22 mouse cellular contexts compared by ENCODE assay signal in genomic region chr5:88862794-88863193, GRCm38 (mm10). TPM values are rescaled to one million over a fixed set of nuclear protein-coding genes. Genes with fewer than 3 reads are reported as not detected.
A peak's percentile ranks its signal among the peaks of the same experiment; 100 is the strongest.
DNase-seq lines count a peak whose midpoint lies in the region; ATAC-seq lines count a peak whose summit lies in the region.
"Had no signal": no experiment of that assay in that cellular context is flagged by ENCODE, and none has a peak within 500 bp of the region (broad histone marks: within the 10 kb centered on the region; RNA-seq: fewer than 3 reads in every experiment).

No protein-coding gene starts in this region.

- 93% methylated on average over 2 of the region's 2 CpGs for WGBS in forebrain, embryonic 11.5 days
- 98% methylated on average over 2 of the region's 2 CpGs for WGBS in forebrain, embryonic 16.5 days
- 90% methylated on average over 2 of the region's 2 CpGs for WGBS in heart, embryonic 14.5 days
- 98% methylated on average over 2 of the region's 2 CpGs for WGBS in hindbrain, embryonic 14.5 days
- 90% methylated on average over 2 of the region's 2 CpGs for WGBS in hindbrain, embryonic 10.5 days
- 93% methylated on average over 2 of the region's 2 CpGs for WGBS in midbrain, embryonic 12.5 days
- WGBS in midbrain, embryonic 15.5 days: 93% methylated on average over 2 of the region's 2 CpGs

- no peaks in the 10 kb centered on the region for H3K27me3 ChIP-seq in forebrain, embryonic 11.5 days (ENCODE audit: control insufficient read depth, insufficient read depth, low read length)
- no peaks in the 10 kb centered on the region for H3K27me3 ChIP-seq in forebrain, embryonic 16.5 days (replicated peaks; ENCODE audit: control insufficient read depth, insufficient read depth, low read length)
- no peaks in the 10 kb centered on the region for H3K27me3 ChIP-seq in heart, embryonic 14.5 days (ENCODE audit: control insufficient read depth, insufficient read depth, low read length)
- H3K27me3 ChIP-seq in hindbrain, embryonic 14.5 days (ENCODE audit: control insufficient read depth, insufficient read depth, low read length): no peaks in the 10 kb centered on the region
- no peaks in the 10 kb centered on the region for H3K27me3 ChIP-seq in hindbrain, embryonic 10.5 days (ENCODE audit: insufficient read depth, poor library complexity, severe bottlenecking)
- no peaks in the 10 kb centered on the region for H3K27me3 ChIP-seq in midbrain, embryonic 12.5 days
- no peaks in the 10 kb centered on the region for H3K27me3 ChIP-seq in midbrain, embryonic 15.5 days (replicated peaks)
- H3K27me3 ChIP-seq: CH12.LX; embryonic facial prominence, embryonic 12.5 days; forebrain, embryonic 15.5 days; heart, embryonic 15.5 days had no signal

- no peaks in the 10 kb centered on the region for H3K9me3 ChIP-seq in forebrain, embryonic 11.5 days (ENCODE audit: control insufficient read depth, low read length)
- no peaks in the 10 kb centered on the region for H3K9me3 ChIP-seq in forebrain, embryonic 16.5 days (ENCODE audit: control insufficient read depth, low read length)
- no peaks in the 10 kb centered on the region for H3K9me3 ChIP-seq in heart, embryonic 14.5 days (ENCODE audit: control insufficient read depth, low read length)
- H3K9me3 ChIP-seq in hindbrain, embryonic 14.5 days (ENCODE audit: control insufficient read depth, low read length): no peaks in the 10 kb centered on the region
- H3K9me3 ChIP-seq in hindbrain, embryonic 10.5 days: no peaks in the 10 kb centered on the region
- H3K9me3 ChIP-seq in midbrain, embryonic 12.5 days: no peaks in the 10 kb centered on the region
- no peaks in the 10 kb centered on the region for H3K9me3 ChIP-seq in midbrain, embryonic 15.5 days
- H3K9me3 ChIP-seq: embryonic facial prominence, embryonic 12.5 days; forebrain, embryonic 15.5 days; G1E; heart, embryonic 15.5 days had no signal

- DNase-seq in forebrain, embryonic 11.5 days (ENCODE audit: low spot score): no peak
- no peak for DNase-seq in heart, postnatal 4 days
- DNase-seq in hindbrain, embryonic 14.5 days (ENCODE audit: low spot score): no peak
- no peak for DNase-seq in hindbrain, embryonic 10.5 days (ENCODE audit: low spot score)
- DNase-seq: cerebellum, adult 18-20 months; cerebellum, adult 9-10 months; cerebellum, postnatal 14 days; gastrocnemius, postnatal 36 days had no signal

- no peaks in the 10 kb centered on the region for H3K36me3 ChIP-seq in forebrain, embryonic 11.5 days (ENCODE audit: control insufficient read depth, insufficient read depth, low read length)
- H3K36me3 ChIP-seq in forebrain, embryonic 16.5 days (ENCODE audit: control insufficient read depth, insufficient read depth): no peaks in the 10 kb centered on the region
- H3K36me3 ChIP-seq in heart, embryonic 14.5 days (ENCODE audit: control insufficient read depth, insufficient read depth, low read length): no peaks in the 10 kb centered on the region
- no peaks in the 10 kb centered on the region for H3K36me3 ChIP-seq in hindbrain, embryonic 14.5 days (replicated peaks; ENCODE audit: control insufficient read depth, insufficient read depth)
- no peaks in the 10 kb centered on the region for H3K36me3 ChIP-seq in hindbrain, embryonic 10.5 days
- H3K36me3 ChIP-seq in midbrain, embryonic 12.5 days: no peaks in the 10 kb centered on the region
- H3K36me3 ChIP-seq in midbrain, embryonic 15.5 days (replicated peaks): no peaks in the 10 kb centered on the region
- H3K36me3 ChIP-seq: embryonic facial prominence, embryonic 12.5 days; forebrain, embryonic 15.5 days; G1E; heart, embryonic 15.5 days had no signal

- H3K4me1 ChIP-seq in forebrain, embryonic 11.5 days (replicated peaks; ENCODE audit: control insufficient read depth, insufficient read depth, low read length): no peaks in the 10 kb centered on the region
- no peaks in the 10 kb centered on the region for H3K4me1 ChIP-seq in forebrain, embryonic 16.5 days (replicated peaks; ENCODE audit: control insufficient read depth, insufficient read depth, low read length)
- H3K4me1 ChIP-seq in heart, embryonic 14.5 days (ENCODE audit: control insufficient read depth in 2 of 2, insufficient read depth in 2 of 2, low read length in 2 of 2): no peaks in the 10 kb centered on the region
- no peaks in the 10 kb centered on the region for H3K4me1 ChIP-seq in hindbrain, embryonic 14.5 days (replicated peaks; ENCODE audit: control insufficient read depth, insufficient read depth, low read length)
- H3K4me1 ChIP-seq in hindbrain, embryonic 10.5 days (replicated peaks): peaks cover 6% of the 10 kb centered on the region; the same call in 1 of the 2 replicates
- H3K4me1 ChIP-seq in midbrain, embryonic 12.5 days: no peaks in the 10 kb centered on the region
- H3K4me1 ChIP-seq in midbrain, embryonic 15.5 days: no peaks in the 10 kb centered on the region
- H3K4me1 ChIP-seq: embryonic facial prominence, embryonic 12.5 days; forebrain, embryonic 15.5 days; heart, embryonic 15.5 days had no signal

- H3K27ac ChIP-seq in forebrain, embryonic 11.5 days (ENCODE audit: low read depth, low read length): no peak overlapping the region
- no peak overlapping the region for H3K27ac ChIP-seq in forebrain, embryonic 16.5 days (ENCODE audit: low read length)
- H3K27ac ChIP-seq in heart, embryonic 14.5 days (replicated peaks in 1 of 2; ENCODE audit: control insufficient read depth in 1 of 2, insufficient read depth in 1 of 2, low read depth in 2 of 2, low read length in 2 of 2): no peak overlapping the region
- no peak overlapping the region for H3K27ac ChIP-seq in hindbrain, embryonic 14.5 days
- no peak overlapping the region for H3K27ac ChIP-seq in hindbrain, embryonic 10.5 days
- H3K27ac ChIP-seq in midbrain, embryonic 12.5 days (replicated peaks): no peak overlapping the region
- H3K27ac ChIP-seq in midbrain, embryonic 15.5 days: no peak overlapping the region
- H3K27ac ChIP-seq: embryonic facial prominence, embryonic 12.5 days; forebrain, embryonic 15.5 days; heart, embryonic 15.5 days had no signal

- no peak overlapping the region for H3K4me2 ChIP-seq in forebrain, embryonic 11.5 days (ENCODE audit: low read depth, low read length, severe bottlenecking)
- H3K4me2 ChIP-seq in forebrain, embryonic 16.5 days (ENCODE audit: low read length): no peak overlapping the region
- no peak overlapping the region for H3K4me2 ChIP-seq in heart, embryonic 14.5 days (ENCODE audit: low read length)
- no peak overlapping the region for H3K4me2 ChIP-seq in hindbrain, embryonic 14.5 days (replicated peaks)
- no peak overlapping the region for H3K4me2 ChIP-seq in midbrain, embryonic 12.5 days (replicated peaks)
- H3K4me2 ChIP-seq in midbrain, embryonic 15.5 days: no peak overlapping the region
- H3K4me2 ChIP-seq: embryonic facial prominence, embryonic 12.5 days; forebrain, embryonic 15.5 days; heart, embryonic 11.5 days; heart, embryonic 15.5 days had no signal

- no peak overlapping the region for H3K9ac ChIP-seq in forebrain, embryonic 11.5 days (ENCODE audit: low read length)
- no peak overlapping the region for H3K9ac ChIP-seq in forebrain, embryonic 16.5 days (replicated peaks; ENCODE audit: low read depth, low read length)
- H3K9ac ChIP-seq in heart, embryonic 14.5 days (ENCODE audit: low read length): no peak overlapping the region
- no peak overlapping the region for H3K9ac ChIP-seq in hindbrain, embryonic 14.5 days
- no peak overlapping the region for H3K9ac ChIP-seq in midbrain, embryonic 12.5 days (replicated peaks)
- H3K9ac ChIP-seq in midbrain, embryonic 15.5 days: no peak overlapping the region
- H3K9ac ChIP-seq: embryonic facial prominence, embryonic 12.5 days; forebrain, embryonic 15.5 days; heart, embryonic 15.5 days had no signal

- no peak overlapping the region for H3K4me3 ChIP-seq in forebrain, embryonic 11.5 days (ENCODE audit: low read depth, low read length)
- no peak overlapping the region for H3K4me3 ChIP-seq in forebrain, embryonic 16.5 days (replicated peaks; ENCODE audit: low read length)
- H3K4me3 ChIP-seq in heart, embryonic 14.5 days (ENCODE audit: control insufficient read depth in 1 of 2, insufficient read depth in 1 of 2, low read depth in 1 of 2, low read length in 2 of 2): no peak overlapping the region
- H3K4me3 ChIP-seq in hindbrain, embryonic 14.5 days (replicated peaks; ENCODE audit: low read length): no peak overlapping the region
- H3K4me3 ChIP-seq in hindbrain, embryonic 10.5 days: no peak overlapping the region
- H3K4me3 ChIP-seq in midbrain, embryonic 12.5 days: no peak overlapping the region
- H3K4me3 ChIP-seq in midbrain, embryonic 15.5 days: no peak overlapping the region
- H3K4me3 ChIP-seq: embryonic facial prominence, embryonic 12.5 days; erythroblast, embryonic 14.5 days; forebrain, embryonic 15.5 days; heart, embryonic 15.5 days had no signal

- 0 out of 2 replicates have a peak, but pooled peaks have one; percentile 5 for ATAC-seq in forebrain, embryonic 11.5 days (replicated peaks; ENCODE audit: low FRiP score)
- ATAC-seq in forebrain, embryonic 16.5 days: no peak
- ATAC-seq in heart, embryonic 14.5 days (ENCODE audit: insufficient number of reproducible peaks, insufficient read depth, low FRiP score, low read depth): peak; percentile 17; the same call in 1 of the 2 replicates
- 0 out of 2 replicates have a peak, but pooled peaks have one; percentile 21 for ATAC-seq in hindbrain, embryonic 14.5 days (ENCODE audit: low FRiP score)
- peak; percentile 41; the same call in 1 of the 2 replicates for ATAC-seq in midbrain, embryonic 12.5 days (ENCODE audit: low FRiP score, low read depth)
- ATAC-seq in midbrain, embryonic 15.5 days (replicated peaks): no peak
- ATAC-seq: forebrain, embryonic 15.5 days; intestine, postnatal 0 days; Patski had no signal

RNA-seq across cellular contexts. Expression of gene Slc4a4, which starts 23.8 kb away (rescaled TPM):
- 3.0 and 3.1 TPM in 2 replicates for polyA plus RNA-seq in forebrain, embryonic 11.5 days (2014; fragmentation: Nextera tagmentation; extraction: Ambion mirVana)
- 3.8 and 4.8 TPM in 2 replicates for polyA plus RNA-seq in forebrain, embryonic 16.5 days (2015; fragmentation: Nextera tagmentation; extraction: Ambion mirVana)
- 7.0 and 7.3 TPM in 2 replicates for polyA plus RNA-seq in heart, embryonic 14.5 days (2014; fragmentation: Nextera tagmentation; extraction: Ambion mirVana)
- 10 to 100 TPM; 39.4 to 40.4 TPM for total RNA-seq in heart, postnatal 4 days (2021)
- 12.1 and 15.0 TPM in 2 replicates for polyA plus RNA-seq in hindbrain, embryonic 14.5 days (2014; fragmentation: Nextera tagmentation; extraction: Ambion mirVana)
- 2.0 and 2.5 TPM in 2 replicates for polyA plus RNA-seq in hindbrain, embryonic 10.5 days (2016; fragmentation: Nextera tagmentation; extraction: Ambion mirVana)
- 2.5 and 3.0 TPM in 2 replicates for polyA plus RNA-seq in midbrain, embryonic 12.5 days (2016; fragmentation: Nextera tagmentation; extraction: Ambion mirVana)
- polyA plus RNA-seq in midbrain, embryonic 15.5 days (2015; fragmentation: Nextera tagmentation; extraction: Ambion mirVana): 6.7 and 7.7 TPM in 2 replicates
- total RNA-seq: CH12.LX; granulocyte monocyte progenitor cell, adult 5-6 weeks had no signal
- polyA plus RNA-seq: erythroblast, embryonic 14.5 days; G1E had no signal

Comparison
In these comparisons a context has a peak if more than half of its experiments do, and no peak if none do; other contexts are left out.
1. ATAC-seq: peak in forebrain, embryonic 11.5 days (single experiment), heart, embryonic 14.5 days (single experiment), hindbrain, embryonic 14.5 days (single experiment) and midbrain, embryonic 12.5 days (single experiment); none in forebrain, embryonic 16.5 days (single experiment) and midbrain, embryonic 15.5 days (single experiment).